Mouse (Mus musculus) gastrocnemius, postnatal 4 days (tissue): ENCODE data around the gene Spink2. TPM values are rescaled to one million over a fixed set of nuclear protein-coding genes. Genes with fewer than 3 reads are reported as not detected.
A peak's percentile ranks its signal among the peaks of the same experiment; 100 is the strongest.
"Not testable (repeated sequence)": the region's sequence is repeated elsewhere in the genome, so short reads cannot be mapped to it uniquely, and the experiment has no call there.

Experiments used
- DNase-seq, 2 experiments: peaks; one replicate each; pipeline ENCODE4 v3.0.0; 2021 to 2022; ENCODE audit warnings: low spot score in 2 of 2, mixed read lengths in 2 of 2
- long read RNA-seq, 2 experiments: library from polyadenylated mRNA; stranded (forward); transcript quantifications; one replicate each; pipeline ENCODE4 v2.0.0; 2021
- total RNA-seq, 2 experiments: library from RNA; stranded (reverse); gene quantifications; 2 replicates each; pipeline ENCODE4 v1.2.3; 2021

Spink2 gene
- total RNA-seq = 1 to 10 TPM; 2.7 to 4.0 TPM
- long read RNA-seq, experiment 1, partial matches to known transcripts = 1 of 2 reads
- long read RNA-seq, experiment 1, other reads (novel, unspliced or antisense) = 0 of 2 reads
- long read RNA-seq, experiment 2 = 0 reads

- DNase-seq = peak; percentile 48 to 68
These were observed at the start of gene Spink2 for GRCm38 (mm10) chr5:77211236-77211635. TSS of gene Spink2 (minus strand) at chr5:77211471.

- no peak for DNase-seq
These were observed 48.9 kb upstream of the Spink2 start for GRCm38 (mm10) chr5:77260141-77260540.

GRCm38 (mm10) chr5:77259315-77259714 is 48.0 kb upstream of the Spink2 start:
- DNase-seq = no peak

- no peak for DNase-seq
These were observed 46.3 kb upstream of the Spink2 start for GRCm38 (mm10) chr5:77257603-77258002.

GRCm38 (mm10) chr5:77254402-77254801 is 43.1 kb upstream of the Spink2 start:
- DNase-seq = no peak

- DNase-seq = no peak
These were observed 41.9 kb upstream of the Spink2 start for GRCm38 (mm10) chr5:77253154-77253553.

GRCm38 (mm10) chr5:77252115-77252827 is 41.0 kb upstream of the Spink2 start:
- no peak for DNase-seq

- DNase-seq = no peak
These were observed 40.4 kb upstream of the Spink2 start for GRCm38 (mm10) chr5:77251656-77252055.

- DNase-seq = no peak
These were observed 38.8 kb upstream of the Spink2 start for GRCm38 (mm10) chr5:77250083-77250482.

GRCm38 (mm10) chr5:77245787-77246671 is 34.8 kb upstream of the Spink2 start:
- peak in 1 of 2 experiments; percentile 25 for DNase-seq

GRCm38 (mm10) chr5:77245463-77245786 is 34.2 kb upstream of the Spink2 start:
- peak in 1 of 2 experiments; percentile 20 for DNase-seq

GRCm38 (mm10) chr5:77244331-77244987 is 33.2 kb upstream of the Spink2 start:
- DNase-seq = no peak

- no peak for DNase-seq
These were observed 25.8 kb upstream of the Spink2 start for GRCm38 (mm10) chr5:77237104-77237503.

GRCm38 (mm10) chr5:77234921-77235320 is 23.6 kb upstream of the Spink2 start:
- DNase-seq = no peak

GRCm38 (mm10) chr5:77231863-77232262 is 20.6 kb upstream of the Spink2 start:
- DNase-seq = not testable (repeated sequence)

- DNase-seq = no peak
These were observed 17.7 kb upstream of the Spink2 start for GRCm38 (mm10) chr5:77228986-77229385.

- DNase-seq = no peak
These were observed 12.0 kb upstream of the Spink2 start for GRCm38 (mm10) chr5:77223043-77223975.

- no peak for DNase-seq
These were observed 6.5 kb upstream of the Spink2 start for GRCm38 (mm10) chr5:77217724-77218123.

- DNase-seq = peak; percentile 31 to 74
These were observed 5.9 kb upstream of the Spink2 start for GRCm38 (mm10) chr5:77217211-77217610.

GRCm38 (mm10) chr5:77206134-77206533 is 5.1 kb downstream of the Spink2 start:
- DNase-seq = no peak
